Mouse (Mus musculus): ENCODE data around the gene Mettl6. TPM values are rescaled to one million over a fixed set of nuclear protein-coding genes. Genes with fewer than 3 reads are reported as not detected.
"Not testable (repeated sequence)": the region's sequence is repeated elsewhere in the genome, so short reads cannot be mapped to it uniquely, and the experiment has no call there.

The Mettl6 gene
- polyA plus RNA-seq, 1 experiment from 2014 or later = 48.7 TPM

GRCm38 (mm10) chr14:31464176-31464575 lies 30.7 kb downstream of the Mettl6 start:
- Histone ChIP-seq H3K9ac (no peak overlapping the region), H3K27me3 (replicated peaks) (no peaks in the 10 kb centered on the region), H3K4me3 (no peak overlapping the region), H3K27ac (no peak overlapping the region), H3K9me3 (no peaks in the 10 kb centered on the region), H3K4me1 (no peaks in the 10 kb centered on the region), H3K36me3 (replicated peaks) (no peaks in the 10 kb centered on the region), H3K4me2 (no peak overlapping the region)
- no peak for ATAC-seq (replicated peaks)
- WGBS = 63% methylated on average over 8 of the region's 8 CpGs

GRCm38 (mm10) chr14:31462886-31463285 lies 32.0 kb downstream of the Mettl6 start:
- no peak for ATAC-seq (replicated peaks)
- WGBS = 64% methylated on average over 6 of the region's 6 CpGs
- Histone ChIP-seq H3K9ac (no peak overlapping the region), H3K27me3 (replicated peaks) (no peaks in the 10 kb centered on the region), H3K9me3 (no peaks in the 10 kb centered on the region), H3K4me3 (no peak overlapping the region), H3K4me1 (no peaks in the 10 kb centered on the region), H3K4me2 (no peak overlapping the region), H3K36me3 (replicated peaks) (no peaks in the 10 kb centered on the region), H3K27ac (no peak overlapping the region)

GRCm38 (mm10) chr14:31462226-31462625 lies 32.6 kb downstream of the Mettl6 start:
- H3K4me2 ChIP-seq; H3K27ac ChIP-seq; H3K4me1 ChIP-seq; H3K9me3 ChIP-seq; H3K9ac ChIP-seq; H3K36me3 ChIP-seq (replicated peaks); ATAC-seq (replicated peaks); H3K27me3 ChIP-seq (replicated peaks); H3K4me3 ChIP-seq: not testable (repeated sequence)
- 70% methylated on average over 5 of the region's 5 CpGs for WGBS

- 93% methylated on average over 12 of the region's 12 CpGs for WGBS
These were observed 36.8 kb downstream of the Mettl6 start for GRCm38 (mm10) chr14:31458006-31458405.

GRCm38 (mm10) chr14:31456064-31456721 lies 38.6 kb downstream of the Mettl6 start:
- H3K27me3 ChIP-seq (replicated peaks) = no peaks in the 10 kb centered on the region

More at GRCm38 (mm10) chr14:31458006-31458405, 36.8 kb downstream of the Mettl6 start:
- Histone ChIP-seq H3K4me3 (no peak overlapping the region), H3K4me1 (no peaks in the 10 kb centered on the region), H3K9ac (no peak overlapping the region), H3K27ac (no peak overlapping the region), H3K27me3 (replicated peaks) (no peaks in the 10 kb centered on the region), H3K36me3 (replicated peaks) (no peaks in the 10 kb centered on the region), H3K4me2 (no peak overlapping the region), H3K9me3 (no peaks in the 10 kb centered on the region)
- no peak for ATAC-seq (replicated peaks)

GRCm38 (mm10) chr14:31454849-31455566 lies 39.8 kb downstream of the Mettl6 start:
- Histone ChIP-seq H3K4me1 (no peaks in the 10 kb centered on the region), H3K4me2 (no peak overlapping the region), H3K27ac (no peak overlapping the region), H3K36me3 (replicated peaks) (no peaks in the 10 kb centered on the region), H3K9me3 (no peaks in the 10 kb centered on the region), H3K9ac (no peak overlapping the region), H3K4me3 (no peak overlapping the region), H3K27me3 (replicated peaks) (no peaks in the 10 kb centered on the region)
- WGBS = 89% methylated on average over 8 of the region's 8 CpGs
- no peak for ATAC-seq (replicated peaks)

More at GRCm38 (mm10) chr14:31456064-31456721, 38.6 kb downstream of the Mettl6 start:
- no peak overlapping the region for H3K9ac ChIP-seq
- no peaks in the 10 kb centered on the region for H3K9me3 ChIP-seq
- H3K4me2 ChIP-seq = no peak overlapping the region
- no peak overlapping the region for H3K4me3 ChIP-seq
- no peaks in the 10 kb centered on the region for H3K4me1 ChIP-seq
- no peak for ATAC-seq (replicated peaks)
- H3K27ac ChIP-seq = no peak overlapping the region
- H3K36me3 ChIP-seq (replicated peaks) = no peaks in the 10 kb centered on the region
- 87% methylated on average over 6 of the region's 6 CpGs for WGBS

- ATAC-seq (replicated peaks); H3K9ac ChIP-seq; H3K27ac ChIP-seq; H3K27me3 ChIP-seq (replicated peaks); H3K4me3 ChIP-seq; H3K36me3 ChIP-seq (replicated peaks); H3K4me1 ChIP-seq; H3K4me2 ChIP-seq; H3K9me3 ChIP-seq: not testable (repeated sequence)
- WGBS = 44% methylated on average over 12 of the region's 12 CpGs
These were observed 40.9 kb downstream of the Mettl6 start for GRCm38 (mm10) chr14:31453946-31454345.

GRCm38 (mm10) chr14:31448994-31449393 lies 45.8 kb downstream of the Mettl6 start:
- Histone ChIP-seq H3K9ac (no peak overlapping the region), H3K4me2 (no peak overlapping the region), H3K4me1 (no peaks in the 10 kb centered on the region), H3K27ac (no peak overlapping the region), H3K4me3 (no peak overlapping the region), H3K36me3 (replicated peaks) (no peaks in the 10 kb centered on the region), H3K9me3 (no peaks in the 10 kb centered on the region), H3K27me3 (replicated peaks) (no peaks in the 10 kb centered on the region)
- 74% methylated on average over 5 of the region's 5 CpGs for WGBS
- ATAC-seq (replicated peaks) = no peak

- WGBS = 79% methylated on average over 6 of the region's 6 CpGs
- Histone ChIP-seq H3K4me3 (no peak overlapping the region), H3K4me1 (no peaks in the 10 kb centered on the region), H3K9ac (no peak overlapping the region), H3K27me3 (replicated peaks) (no peaks in the 10 kb centered on the region), H3K27ac (no peak overlapping the region), H3K36me3 (replicated peaks) (no peaks in the 10 kb centered on the region), H3K9me3 (no peaks in the 10 kb centered on the region), H3K4me2 (no peak overlapping the region)
- no peak for ATAC-seq (replicated peaks)
These were observed 51.2 kb downstream of the Mettl6 start for GRCm38 (mm10) chr14:31443616-31444015.

- no peaks in the 10 kb centered on the region for H3K27me3 ChIP-seq (replicated peaks)
- ATAC-seq (replicated peaks) = no peak
- H3K27ac ChIP-seq = no peak overlapping the region
- no peak overlapping the region for H3K4me3 ChIP-seq
- H3K36me3 ChIP-seq (replicated peaks) = no peaks in the 10 kb centered on the region
- 86% methylated on average over 6 of the region's 6 CpGs for WGBS
- no peak overlapping the region for H3K9ac ChIP-seq
- H3K9me3 ChIP-seq = no peaks in the 10 kb centered on the region
- no peak overlapping the region for H3K4me2 ChIP-seq
- peaks cover 8% of the 10 kb centered on the region for H3K4me1 ChIP-seq
These were observed 54.1 kb downstream of the Mettl6 start for GRCm38 (mm10) chr14:31440725-31441124.

- no peak overlapping the region for H3K27ac ChIP-seq
- H3K4me2 ChIP-seq = no peak overlapping the region
- 36% methylated on average over 3 of the region's 3 CpGs for WGBS
- no peak overlapping the region for H3K9ac ChIP-seq
- H3K4me3 ChIP-seq = no peak overlapping the region
- no peaks in the 10 kb centered on the region for H3K36me3 ChIP-seq (replicated peaks)
- H3K27me3 ChIP-seq (replicated peaks) = no peaks in the 10 kb centered on the region
- peaks cover 8% of the 10 kb centered on the region for H3K4me1 ChIP-seq
- H3K9me3 ChIP-seq = no peaks in the 10 kb centered on the region
- no peak for ATAC-seq (replicated peaks)
These were observed 54.6 kb downstream of the Mettl6 start for GRCm38 (mm10) chr14:31440230-31440629.

GRCm38 (mm10) chr14:31439279-31439678 lies 55.6 kb downstream of the Mettl6 start:
- no peak overlapping the region for H3K27ac ChIP-seq
- no peaks in the 10 kb centered on the region for H3K36me3 ChIP-seq (replicated peaks)
- no peaks in the 10 kb centered on the region for H3K9me3 ChIP-seq
- 84% methylated on average over 11 of the region's 11 CpGs for WGBS
- H3K4me2 ChIP-seq = no peak overlapping the region
- peaks cover 10% of the 10 kb centered on the region for H3K4me1 ChIP-seq
- H3K9ac ChIP-seq = no peak overlapping the region
- no peaks in the 10 kb centered on the region for H3K27me3 ChIP-seq (replicated peaks)
- ATAC-seq (replicated peaks) = no peak
- H3K4me3 ChIP-seq = no peak overlapping the region

All from midbrain, embryonic 15.5 days (tissue).